Mouse (Mus musculus) stomach, postnatal 0 days (tissue): ENCODE measurements around the gene Rarres2.

Source experiments
- CTCF ChIP-seq: IDR thresholded peaks from 2 replicates; pipeline ENCODE4 v1.5.1; 2016; ENCODE audit warnings: antibody characterized with exemption, low read depth, mild to moderate bottlenecking, moderate library complexity
- EP300 ChIP-seq: optimal IDR thresholded peaks from 2 replicates; pipeline ENCODE3; 2016; ENCODE audit warnings: antibody characterized with exemption

- no peak for TF ChIP-seq CTCF
- TF ChIP-seq EP300: no peak
Measured at GRCm38 (mm10) chr6:48620031-48620430, 47.4 kb upstream of the Rarres2 start.
